Mouse (Mus musculus) c-Kit-negative CD71-positive TER-119-positive erythroid progenitor cells, embryonic 14.5 days (primary cell): ENCODE data around the gene Exoc3l.

Experiments used
- DNase-seq: peaks from one replicate; pipeline ENCODE4 v3.0.0-alpha.2; 2013; ENCODE audit warnings: low read depth, low spot score

Gene Exoc3l

GRCm38 (mm10) chr8:105268342-105269074, 27.4 kb downstream of the Exoc3l start:
- no peak for DNase-seq

- DNase-seq: no peak
Measured at GRCm38 (mm10) chr8:105266775-105267174, 29.1 kb downstream of the Exoc3l start.

DNA sequence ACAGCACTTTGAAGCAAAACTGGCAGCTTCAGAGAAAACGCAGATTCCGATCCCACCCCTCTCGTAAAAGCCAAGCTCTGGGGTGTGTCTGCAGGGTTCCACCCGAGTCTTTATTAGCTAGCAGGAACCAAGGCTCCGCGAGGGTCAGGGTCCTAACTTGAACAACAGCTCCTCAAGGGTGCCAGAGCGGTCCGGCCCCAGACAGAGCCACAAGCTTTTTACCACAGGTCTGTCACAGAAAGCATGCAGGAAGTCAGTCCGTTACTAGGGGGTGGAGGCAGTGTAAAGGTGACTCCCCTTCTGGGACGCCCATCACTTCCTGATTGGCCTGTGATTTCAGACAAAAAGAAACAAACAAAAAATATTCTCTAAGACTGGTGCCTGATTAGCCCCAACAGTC, 30.8 kb downstream of the Exoc3l start:
- DNase-seq: no peak

GRCm38 (mm10) chr8:105264024-105264982, 31.6 kb downstream of the Exoc3l start, which contains the start of the genes Tradd and Fbxl8:
TSS of gene Tradd (minus strand) at chr8:105264609.
TSS of gene Fbxl8 (plus strand) at chr8:105264648.
- peak; percentile 57 for DNase-seq

GRCm38 (mm10) chr8:105263244-105263912, 32.5 kb downstream of the Exoc3l start:
- no peak for DNase-seq

GRCm38 (mm10) chr8:105261326-105261980, 34.4 kb downstream of the Exoc3l start:
- no peak for DNase-seq

GRCm38 (mm10) chr8:105260371-105261099, 35.4 kb downstream of the Exoc3l start:
- DNase-seq: no peak

DNA sequence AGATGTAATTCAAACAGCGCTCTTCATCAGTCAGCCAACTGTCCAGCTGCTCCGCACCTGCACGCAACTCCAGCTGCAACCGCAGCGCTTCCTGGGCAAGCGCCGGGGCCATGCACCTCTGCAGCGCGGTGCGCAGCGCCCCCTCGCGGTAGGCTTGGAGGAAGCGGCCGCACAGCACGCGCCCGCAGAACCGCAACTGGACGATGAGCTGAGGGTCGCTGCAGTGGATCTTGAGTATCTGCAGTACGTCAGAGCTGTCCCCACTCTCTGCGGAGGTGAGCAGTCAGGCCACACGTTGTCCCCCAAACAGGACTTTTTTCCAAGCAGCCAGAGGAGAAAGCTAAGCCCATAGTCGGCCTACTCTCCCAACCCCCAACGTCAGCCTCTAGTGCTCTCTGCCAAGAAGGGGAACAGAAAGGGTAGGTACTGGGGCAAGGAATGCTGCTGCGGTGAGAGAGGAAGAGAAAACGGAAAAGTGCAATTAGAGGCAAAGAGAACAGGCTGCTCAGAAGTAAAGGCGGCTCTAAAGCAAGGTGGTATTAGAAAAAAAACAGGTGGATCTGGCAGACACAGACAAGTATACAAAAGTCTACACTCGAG, 36.1 kb downstream of the Exoc3l start:
- DNase-seq: peak; percentile 59

DNA sequence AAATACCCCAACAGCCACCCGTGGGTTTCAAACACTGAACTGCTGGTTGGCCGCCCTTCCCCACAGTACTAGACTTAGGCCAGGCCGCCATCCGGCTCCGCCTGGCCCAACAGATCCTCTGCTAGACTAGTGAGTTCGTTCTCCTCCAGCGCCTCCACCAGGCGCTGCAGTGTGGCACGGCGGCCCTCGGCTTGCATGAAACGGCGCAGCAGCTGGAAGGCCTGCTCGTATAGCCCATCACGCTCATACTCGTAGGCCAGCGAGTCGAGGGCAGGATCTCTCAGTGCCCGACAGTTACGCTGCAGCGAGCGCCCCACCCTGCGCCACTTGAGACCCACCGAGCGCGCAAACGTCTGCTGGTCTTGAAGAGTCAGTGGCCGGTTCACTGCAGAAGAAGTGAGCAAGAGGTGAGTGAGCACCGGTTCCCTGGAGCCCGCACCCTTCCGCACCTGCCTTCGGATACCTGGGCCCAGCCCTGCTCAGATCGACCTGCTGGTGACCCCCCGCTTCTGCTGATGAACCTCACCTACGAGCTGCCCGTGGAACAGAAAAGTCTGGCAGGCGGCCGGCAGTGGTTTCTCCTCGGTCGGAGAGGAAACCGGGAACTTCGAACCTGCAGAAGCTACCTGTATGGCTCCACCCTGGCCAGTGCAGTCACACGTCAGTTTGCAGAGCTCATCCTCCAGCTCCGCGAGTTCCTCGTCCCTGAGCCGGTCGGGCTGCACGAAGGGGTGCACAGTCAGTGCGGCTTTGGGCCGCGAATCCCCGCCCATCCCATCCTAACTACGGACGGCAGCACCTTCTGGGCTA, 36.8 kb downstream of the Exoc3l start:
- DNase-seq: no peak

DNA sequence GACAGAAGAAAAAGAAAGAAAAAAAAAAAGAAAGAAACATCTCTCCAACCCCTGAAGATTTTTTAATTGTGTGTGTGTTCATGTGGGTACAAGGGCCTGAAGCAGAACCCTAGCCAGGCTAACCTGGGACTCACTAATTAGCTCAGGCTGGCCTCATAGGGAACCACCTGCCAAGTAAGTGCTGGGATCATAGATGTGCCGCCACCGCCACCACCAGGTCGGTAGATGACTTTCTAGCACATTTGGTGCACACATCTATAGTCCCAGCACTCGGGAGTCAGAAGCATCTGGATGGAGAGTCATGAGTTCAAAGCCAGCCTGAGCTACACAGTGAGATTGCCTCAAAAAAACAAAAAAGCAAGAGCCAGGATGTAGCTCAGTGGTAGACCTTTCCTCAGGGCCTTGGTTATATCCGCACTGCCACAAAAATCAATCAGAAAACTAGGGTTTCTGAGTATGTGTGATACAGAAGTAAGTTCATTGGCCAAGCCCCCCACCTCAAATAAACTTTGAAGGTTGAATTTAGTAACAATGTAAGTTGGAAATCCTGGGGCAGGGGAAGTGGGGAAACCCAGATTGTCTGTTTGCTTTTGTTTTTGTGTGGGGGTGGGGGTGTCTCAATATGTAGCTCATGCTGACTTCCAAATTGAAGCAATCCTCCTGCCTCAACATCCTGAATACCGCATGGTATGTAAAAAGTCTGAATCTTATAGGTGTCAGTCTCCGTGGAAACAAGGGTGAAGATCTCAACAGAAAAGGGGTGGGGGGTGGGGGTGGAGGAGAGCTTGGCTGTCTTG, 38.4 kb downstream of the Exoc3l start:
- no peak for DNase-seq

- DNase-seq: peak; percentile 66
Measured at GRCm38 (mm10) chr8:105254966-105255350, 40.9 kb downstream of the Exoc3l start, which contains the start of gene B3gnt9. TSS of gene B3gnt9 (minus strand) at chr8:105255153.

DNA sequence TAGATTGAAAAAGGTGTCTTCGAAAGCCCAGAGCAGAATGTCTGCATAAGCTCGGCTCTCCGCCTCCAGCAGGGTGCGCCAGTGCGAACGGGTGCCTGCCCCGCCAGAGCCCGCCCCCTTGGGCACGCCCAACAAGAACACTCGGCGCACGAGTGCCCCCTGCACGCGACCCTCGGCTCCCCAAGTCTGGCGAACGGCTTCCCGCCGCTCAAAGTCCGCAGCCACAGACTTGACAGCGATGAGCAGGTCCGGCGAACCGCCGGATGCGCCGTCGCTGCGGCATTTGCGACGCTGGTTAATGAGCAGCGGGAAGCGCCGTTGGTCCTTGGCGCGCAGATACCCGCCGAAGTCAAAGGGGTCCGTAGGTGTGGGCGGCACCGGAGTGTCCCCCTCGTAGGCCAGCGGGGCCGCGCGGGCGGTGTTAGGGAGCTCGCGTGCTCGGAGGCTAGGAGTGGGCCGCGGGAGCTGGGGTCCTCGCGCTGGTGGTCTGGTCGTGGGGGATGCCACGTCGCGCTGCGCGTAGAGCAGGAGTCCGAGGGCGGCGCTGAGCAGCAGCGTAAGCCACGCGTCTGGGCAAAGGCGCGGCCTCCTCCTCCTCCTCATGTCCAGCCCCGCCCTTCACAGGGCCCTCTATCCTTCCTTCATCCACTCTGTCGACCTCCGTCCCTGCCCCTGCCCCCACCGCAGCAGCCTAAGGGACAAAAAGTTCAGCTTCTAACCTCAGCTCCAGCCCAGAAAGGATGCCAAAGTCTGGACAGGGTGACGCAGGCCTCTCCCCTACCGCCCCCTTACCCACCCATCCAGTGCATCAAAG, 41.5 kb downstream of the Exoc3l start:
- DNase-seq: peak; percentile 67

- DNase-seq: no peak
Measured at GRCm38 (mm10) chr8:105253766-105254151, 42.1 kb downstream of the Exoc3l start.

GRCm38 (mm10) chr8:105252680-105253537, 43.0 kb downstream of the Exoc3l start:
- no peak for DNase-seq

DNA sequence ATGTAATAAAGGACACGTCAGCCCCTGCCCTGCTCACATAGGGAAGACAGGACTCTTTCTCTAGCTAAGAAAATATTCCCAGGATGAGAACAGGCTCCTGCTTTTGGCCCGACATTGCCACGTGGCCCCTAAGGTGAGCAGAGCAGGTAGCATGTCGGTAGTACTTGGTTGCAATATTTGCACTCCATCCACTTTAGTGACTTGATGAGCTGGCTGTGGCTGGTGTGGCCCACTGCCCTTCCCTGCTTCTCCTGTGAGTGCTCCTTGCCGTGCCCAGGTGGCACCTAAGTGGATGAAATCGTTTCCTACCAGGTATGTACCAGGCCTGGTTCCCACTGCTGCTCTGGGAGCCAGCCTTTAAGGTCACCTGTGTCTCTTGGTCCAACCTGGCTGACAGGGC, 43.9 kb downstream of the Exoc3l start:
- DNase-seq: no peak

- no peak for DNase-seq
Measured at GRCm38 (mm10) chr8:105241016-105241415, 54.9 kb downstream of the Exoc3l start.
